ENCODE assay signal across 33 mouse cellular contexts in the genomic region with DNA sequence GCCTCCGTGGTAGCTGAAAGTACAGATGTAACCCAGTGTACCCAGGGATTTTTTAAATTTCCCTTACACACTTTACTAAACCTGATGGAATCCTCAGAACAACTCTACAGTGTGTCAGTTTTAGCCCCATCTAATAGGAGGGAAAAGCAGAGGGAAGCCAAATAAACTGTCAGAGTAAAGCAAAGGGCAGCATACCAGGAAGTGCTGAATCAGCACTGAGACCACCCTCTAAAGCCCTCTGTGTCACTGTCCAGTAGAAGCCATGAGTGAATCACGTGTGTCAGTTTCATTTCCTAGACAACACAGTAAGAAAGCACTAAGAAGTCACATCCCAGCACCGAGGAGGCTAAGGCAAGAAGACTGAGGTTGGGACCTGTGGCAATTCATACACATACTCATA. TPM values are rescaled to one million over a fixed set of nuclear protein-coding genes. Genes with fewer than 3 reads are reported as not detected.
"Had no signal": no experiment of that assay in that cellular context is flagged by ENCODE, and none has a peak within 500 bp of the region (broad histone marks: within the 10 kb centered on the region; RNA-seq: fewer than 3 reads in every experiment).

No protein-coding gene starts in this region.

- H3K27ac ChIP-seq: embryonic facial prominence, embryonic 10.5 days; embryonic facial prominence, embryonic 12.5 days; embryonic facial prominence, embryonic 13.5 days; embryonic facial prominence, embryonic 15.5 days; forebrain, embryonic 10.5 days; forebrain, embryonic 12.5 days; forebrain, embryonic 13.5 days; forebrain, embryonic 15.5 days; gastrocnemius, adult 2 months; heart, adult 2 months had no signal

- ATAC-seq: forebrain, embryonic 13.5 days; forebrain, embryonic 14.5 days; forebrain, embryonic 15.5 days; forebrain, embryonic 16.5 days; forebrain, postnatal 0 days had no signal

- H3K27me3 ChIP-seq: embryonic facial prominence, embryonic 12.5 days; embryonic facial prominence, embryonic 13.5 days; embryonic facial prominence, embryonic 15.5 days; forebrain, embryonic 12.5 days; forebrain, embryonic 13.5 days; forebrain, embryonic 15.5 days had no signal

- H3K9ac ChIP-seq: embryonic facial prominence, embryonic 12.5 days; embryonic facial prominence, embryonic 13.5 days; embryonic facial prominence, embryonic 15.5 days; forebrain, embryonic 12.5 days; forebrain, embryonic 13.5 days; forebrain, embryonic 15.5 days; forebrain, postnatal 0 days had no signal

- H3K4me1 ChIP-seq: forebrain, embryonic 12.5 days had no signal

- H3K9me3 ChIP-seq: embryonic facial prominence, embryonic 10.5 days; embryonic facial prominence, embryonic 12.5 days; embryonic facial prominence, embryonic 13.5 days; embryonic facial prominence, embryonic 15.5 days; forebrain, embryonic 10.5 days; forebrain, embryonic 12.5 days; forebrain, embryonic 13.5 days; forebrain, embryonic 15.5 days had no signal

- H3K4me2 ChIP-seq: embryonic facial prominence, embryonic 12.5 days; embryonic facial prominence, embryonic 13.5 days; embryonic facial prominence, embryonic 15.5 days; forebrain, embryonic 12.5 days; forebrain, embryonic 13.5 days; forebrain, embryonic 15.5 days had no signal

- H3K4me3 ChIP-seq: embryonic facial prominence, embryonic 10.5 days; embryonic facial prominence, embryonic 12.5 days; embryonic facial prominence, embryonic 13.5 days; embryonic facial prominence, embryonic 15.5 days; erythroblast, embryonic 14.5 days; forebrain, embryonic 10.5 days; forebrain, embryonic 12.5 days; forebrain, embryonic 13.5 days; forebrain, embryonic 15.5 days; gastrocnemius, adult 2 months; heart, adult 2 months had no signal

- DNase-seq: cerebellum, adult 8-10 months; cerebellum, adult 9-10 months; cerebellum, adult 9-11 months; cerebellum, postnatal 10 days; cerebellum, postnatal 14 days; cerebellum, postnatal 25 days; cerebellum, postnatal 36 days; embryo, embryonic 11 days; forebrain, postnatal 0 days; gastrocnemius, adult 2 months; gastrocnemius, postnatal 10 days; gastrocnemius, postnatal 14 days; gastrocnemius, postnatal 25 days; gastrocnemius, postnatal 36 days; heart, adult 11 months; heart, adult 18-20 months; heart, adult 2 months had no signal

RNA-seq across cellular contexts. Expression of a gene that starts 41.2 kb away (rescaled TPM):
- total RNA-seq: common myeloid progenitor, adult 5-6 weeks; gastrocnemius, adult 18-20 months; gastrocnemius, adult 2 months; gastrocnemius, adult 8-10 months; gastrocnemius, postnatal 25 days; gastrocnemius, postnatal 36 days; heart, adult 2 months had no signal
- polyA plus RNA-seq: embryonic facial prominence, embryonic 11.5 days; erythroblast, embryonic 14.5 days; forebrain, embryonic 10.5 days; forebrain, embryonic 11.5 days had no signal
